Mouse (Mus musculus) gastrocnemius, adult 2 months (tissue): ENCODE measurements around the gene Gm49380. TPM values are rescaled to one million over a fixed set of nuclear protein-coding genes. Genes with fewer than 3 reads are reported as not detected.

Experiments used
- DNase-seq: peaks from one replicate; pipeline ENCODE4 v3.0.0; 2022
- H3K27ac ChIP-seq: fragments of 200-600 bp; 2 replicates; pipeline ENCODE4 v1.8.1; 2022; ENCODE audit warnings: mild to moderate bottlenecking
- H3K4me3 ChIP-seq: fragments of 200-600 bp; 2 replicates; pipeline ENCODE4 v1.8.1; 2022; ENCODE audit warnings: mild to moderate bottlenecking, moderate library complexity
- CTCF ChIP-seq: fragments of 200-600 bp; IDR thresholded peaks from 2 replicates; pipeline ENCODE4 v1.8.1; 2022; ENCODE audit warnings: antibody characterized with exemption, mild to moderate bottlenecking, moderate library complexity
- intact Hi-C: fragments of 180-260 bp; cut with DNase I; formaldehyde crosslinking; loops from one replicate; pipeline ENCODE4 v1.15.1; 2025
- total RNA-seq, 2 experiments: library from RNA; stranded (reverse); gene quantifications; 2 replicates each; pipeline ENCODE4 v1.2.3; 2021

Gene Gm49380
- total RNA-seq, 2 experiments from 2014 or later = 0.71 to 1.4 TPM

DNA sequence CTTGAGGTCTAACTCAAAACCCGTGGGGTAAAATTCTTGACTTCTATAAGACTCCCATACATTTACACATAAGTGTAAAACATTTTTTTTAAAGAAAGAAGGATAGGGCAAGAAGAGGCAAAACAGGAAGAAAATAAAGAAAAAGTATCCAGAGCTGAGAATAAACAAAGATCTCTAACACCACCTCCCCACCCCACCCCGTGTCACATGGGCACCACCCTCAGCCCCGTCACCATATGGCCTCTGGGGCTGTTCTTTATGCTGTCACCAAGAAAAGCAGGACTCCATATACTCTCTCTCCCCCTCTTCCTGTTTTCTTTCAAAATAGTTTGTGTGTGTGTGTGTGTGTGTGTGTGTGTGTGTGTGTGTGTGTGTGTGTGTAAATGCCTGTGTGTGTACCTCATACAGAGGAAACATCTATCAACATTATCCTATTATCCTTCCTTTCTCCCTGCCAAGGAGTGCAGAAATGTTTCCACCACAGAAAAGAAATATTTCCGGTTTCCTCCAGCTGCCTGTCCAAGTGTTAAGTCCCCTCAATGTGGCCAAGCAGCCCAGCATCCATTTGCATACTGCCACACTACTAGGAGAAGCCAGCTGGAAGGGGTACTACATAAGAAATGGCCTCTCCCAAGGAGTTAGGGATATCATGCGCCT lies 83.6 kb downstream of the Gm49380 start:
- Histone ChIP-seq H3K27ac (peak overlapping the region; percentile 20; the same call in 1 of the 2 replicates), H3K4me3 (no peak overlapping the region)
- intact Hi-C loops = no loop called here
- TF ChIP-seq CTCF = no peak
- no peak for DNase-seq

- no peak for TF ChIP-seq CTCF
- Histone ChIP-seq H3K27ac (no peak overlapping the region), H3K4me3 (no peak overlapping the region)
- DNase-seq = no peak
- intact Hi-C loops = no loop called here
These were observed 89.2 kb downstream of the Gm49380 start for GRCm38 (mm10) chr9:44024096-44024495.

GRCm38 (mm10) chr9:44022100-44022847 lies 91.0 kb downstream of the Gm49380 start:
- H3K4me3 ChIP-seq = no peak overlapping the region
- no peak for TF ChIP-seq CTCF
- no peak overlapping the region for H3K27ac ChIP-seq
- DNase-seq = no peak
- intact Hi-C loops = no loop called here

DNA sequence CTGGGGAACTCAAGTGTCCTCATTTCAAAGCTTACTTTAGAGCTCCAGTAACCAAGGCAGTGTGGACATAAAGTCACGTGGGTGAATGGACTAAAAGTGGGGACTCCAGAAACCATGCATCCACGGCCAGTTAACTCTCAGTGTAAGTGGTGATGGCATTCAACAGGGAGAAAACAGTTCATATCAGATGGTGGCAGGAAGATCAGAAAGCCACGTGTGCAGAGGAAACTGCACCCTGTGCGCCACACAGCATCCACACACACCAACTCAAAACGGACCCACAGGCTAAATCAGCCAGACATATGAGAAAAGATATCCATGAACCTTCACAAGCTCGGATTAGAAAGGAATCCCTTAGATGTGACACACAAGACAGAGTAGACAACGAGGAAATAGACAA lies 93.3 kb downstream of the Gm49380 start:
- TF ChIP-seq CTCF = no peak
- H3K27ac ChIP-seq = no peak overlapping the region
- DNase-seq = no peak
- no peak overlapping the region for H3K4me3 ChIP-seq
- intact Hi-C loops = no loop called here

GRCm38 (mm10) chr9:44017846-44018245 lies 95.5 kb downstream of the Gm49380 start:
- no peak overlapping the region for H3K27ac ChIP-seq
- TF ChIP-seq CTCF = no peak
- intact Hi-C loops = no loop called here
- no peak overlapping the region for H3K4me3 ChIP-seq
- DNase-seq = no peak

Other genes with a start within 250 kb of the Gm49380 start
- 1 to 10 TPM; 9.3 to 9.8 TPM for gene Thy1, start 70.1 kb downstream of the Gm49380 start, total RNA-seq
- 100 to 1,000 TPM; 223 to 228 TPM for gene Usp2, start 46.5 kb downstream of the Gm49380 start, total RNA-seq
- gene Mfrp, start 11.8 kb downstream of the Gm49380 start, total RNA-seq = not detected
- 1 to 10 TPM; 2.5 to 7.6 TPM for gene C1qtnf5, start 6.3 kb downstream of the Gm49380 start, total RNA-seq
- gene Rnf26, start within 50 bp of the Gm49380 start, total RNA-seq = 1 to 10 TPM; 3.0 to 3.1 TPM
- gene Mcam, start 21.0 kb upstream of the Gm49380 start, total RNA-seq = 10 to 100 TPM; 17.5 to 24.4 TPM
- 10 to 100 TPM in 1 of 2 experiments, 1 to 10 TPM in 1; 7.5 to 13.4 TPM for gene Cbl, start 120.5 kb upstream of the Gm49380 start, total RNA-seq
- gene Ccdc153, start 127.2 kb upstream of the Gm49380 start, total RNA-seq = not detected
- 1 to 10 TPM in 1 of 2 experiments, under 1 TPM in 1; 0.97 to 1.6 TPM for gene Pdzd3, start 138.0 kb upstream of the Gm49380 start, total RNA-seq
- gene Nlrx1, start 155.1 kb upstream of the Gm49380 start, total RNA-seq = 10 to 100 TPM; 19.2 to 20.8 TPM
- under 1 TPM; 0.28 to 0.97 TPM for gene Abcg4, start 175.1 kb upstream of the Gm49380 start, total RNA-seq
- gene Hinfp, start 192.2 kb upstream of the Gm49380 start, total RNA-seq = 1 to 10 TPM; 6.3 to 6.8 TPM
- 10 to 100 TPM; 14.9 to 17.8 TPM for gene C2cd2l, start 206.8 kb upstream of the Gm49380 start, total RNA-seq
- gene Dpagt1, start 212.5 kb upstream of the Gm49380 start, total RNA-seq = 10 to 100 TPM; 12.3 to 14.1 TPM
- gene H2afx, start 221.2 kb upstream of the Gm49380 start, total RNA-seq = 1 to 10 TPM; 8.4 to 8.7 TPM
- gene Hmbs, start 230.7 kb upstream of the Gm49380 start, total RNA-seq = 10 to 100 TPM; 21.9 to 29.1 TPM
- gene Vps11, start 248.2 kb upstream of the Gm49380 start, total RNA-seq = 10 to 100 TPM; 16.6 to 19.5 TPM